In the genomic region with DNA sequence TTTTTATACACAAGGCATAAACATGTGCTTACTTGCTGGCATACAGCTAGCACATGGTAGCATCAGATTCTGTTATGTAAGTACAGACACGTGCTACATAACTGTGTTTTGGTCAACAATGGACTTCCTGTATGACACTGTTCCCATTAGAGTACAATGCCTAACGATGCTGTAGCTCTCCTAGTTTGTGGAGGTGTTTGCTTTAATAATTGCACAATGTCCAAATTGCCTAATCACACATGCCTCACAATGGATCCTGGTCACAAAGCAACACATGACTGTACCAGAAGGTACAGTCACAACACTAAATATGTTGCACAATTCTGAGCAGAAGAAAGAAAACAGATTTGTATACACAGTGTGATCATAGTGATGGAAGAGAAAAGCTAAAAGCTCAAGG, we compare ENCODE assay signal across 28 mouse cellular contexts. TPM values are rescaled to one million over a fixed set of nuclear protein-coding genes. Genes with fewer than 3 reads are reported as not detected.
DNase-seq lines count a peak whose midpoint lies in the region; TF ChIP-seq lines count a peak whose summit lies in the region.
"Had no signal": no experiment of that assay in that cellular context is flagged by ENCODE, and none has a peak within 500 bp of the region (broad histone marks: within the 10 kb centered on the region; RNA-seq: fewer than 3 reads in every experiment).

No protein-coding gene starts in this region.

- H3K4me3 ChIP-seq in layer of hippocampus, adult 2 months: no peak overlapping the region
- H3K4me3 ChIP-seq: embryonic facial prominence, embryonic 15.5 days; gastrocnemius, adult 2 months; heart, embryonic 10.5 days; hindbrain, embryonic 15.5 days; left cerebral cortex, adult 2 months; limb, embryonic 15.5 days; megakaryocyte, embryonic 14.5 days; midbrain, embryonic 13.5 days had no signal

- TF ChIP-seq CTCF in layer of hippocampus, adult 2 months (conservative IDR thresholded peaks at IDR 0.05): no peak

- H3K27ac ChIP-seq in layer of hippocampus, adult 2 months: peak overlapping the region; percentile 51; the same call in 1 of the 2 replicates
- H3K27ac ChIP-seq: embryonic facial prominence, embryonic 15.5 days; gastrocnemius, adult 2 months; heart, embryonic 10.5 days; hindbrain, embryonic 15.5 days; left cerebral cortex, adult 2 months; limb, embryonic 15.5 days; midbrain, embryonic 13.5 days had no signal

- no peak for DNase-seq in layer of hippocampus, adult 2 months (ENCODE audit: low spot score in 2 of 2)
- DNase-seq in layer of hippocampus, postnatal 10 days (ENCODE audit: low spot score in 2 of 2): no peak
- peak; percentile 20 for DNase-seq in lung, postnatal 36 days
- DNase-seq in lung, postnatal 14 days: no peak
- peak; percentile 30 for DNase-seq in induced T-regulatory cell, adult 2 months (ENCODE audit: low read depth)
- DNase-seq in retina, postnatal 1 day: no peak
- DNase-seq in retina, embryonic 14.5 days (ENCODE audit: low spot score): no peak
- no peak for DNase-seq in left cerebral cortex, adult 8-10 months (ENCODE audit: low spot score in 2 of 2)
- DNase-seq: adrenal gland, postnatal 36 days; cerebellum, adult 18-20 months; cerebellum, postnatal 36 days; gastrocnemius, adult 2 months; kidney, adult 9 months; kidney, postnatal 25 days; left cerebral cortex, postnatal 4 days; right cerebral cortex, adult 18-20 months; right cerebral cortex, postnatal 4 days; thymus, adult 2 months had no signal

RNA-seq across cellular contexts. Expression of gene Gm4779, which starts 24.7 kb away (rescaled TPM):
- under 1 TPM; 0.64 to 0.67 TPM for total RNA-seq in layer of hippocampus, adult 2 months (2021)
- not detected for total RNA-seq in layer of hippocampus, postnatal 10 days (2021)
- under 1 TPM; 0.33 to 0.66 (median 0.52) TPM for total RNA-seq in left cerebral cortex, adult 8-10 months (2022)
- total RNA-seq: adrenal gland, postnatal 36 days; gastrocnemius, adult 2 months; gastrocnemius, postnatal 4 days; hematopoietic stem cell, adult 5-6 weeks had no signal

RNA-seq across cellular contexts. Expression of gene 8030474K03Rik, which starts 25.0 kb away (rescaled TPM):
- total RNA-seq in layer of hippocampus, adult 2 months (2021): not detected
- not detected for total RNA-seq in layer of hippocampus, postnatal 10 days (2021)
- not detected for total RNA-seq in left cerebral cortex, adult 8-10 months (2022)
- total RNA-seq: adrenal gland, postnatal 36 days; gastrocnemius, adult 2 months; gastrocnemius, postnatal 4 days; hematopoietic stem cell, adult 5-6 weeks; layer of hippocampus, adult 8-10 months; left cerebral cortex, adult 2 months had no signal

RNA-seq across cellular contexts. Expression of gene Cxcr3, which starts 35.4 kb away (rescaled TPM):
- under 1 TPM in 1 of 2 experiments, not detected in 1; 0.20 TPM for total RNA-seq in layer of hippocampus, adult 2 months (2021)
- under 1 TPM in 1 of 2 experiments, not detected in 1; 0.27 TPM for total RNA-seq in layer of hippocampus, postnatal 10 days (2021)
- under 1 TPM in 1 of 4 experiments, not detected in 3; 0.28 TPM for total RNA-seq in left cerebral cortex, adult 8-10 months (2022)
- total RNA-seq: gastrocnemius, adult 2 months; left cerebral cortex, adult 2 months; left cerebral cortex, postnatal 4 days had no signal

Comparison
In these comparisons a context has a peak if more than half of its experiments do, and no peak if none do; other contexts are left out.
1. DNase-seq: peak in lung, postnatal 36 days (single experiment) and induced T-regulatory cell, adult 2 months (single experiment); none in layer of hippocampus, adult 2 months (0 of 2), layer of hippocampus, postnatal 10 days (0 of 2), lung, postnatal 14 days (single experiment), retina, postnatal 1 day (single experiment), retina, embryonic 14.5 days (single experiment) and left cerebral cortex, adult 8-10 months (0 of 2).